Mouse (Mus musculus) kidney, adult 2 months (tissue): Measurements from ENCODE around the gene Lrrc38.

Experiments
- CTCF ChIP-seq: fragments of 200-500 bp; conservative IDR thresholded peaks from 2 replicates; pipeline ENCODE4 v1.5.1; 2011; ENCODE audit warnings: low read depth, mild to moderate bottlenecking, control low read depth, low read length, moderate library complexity, mixed read lengths; ENCODE audit not compliant: insufficient read depth, insufficient read length
- POLR2A ChIP-seq: fragments of 200-500 bp; IDR thresholded peaks from one replicate; pipeline ENCODE4 v1.6.1; 2011; ENCODE audit warnings: low read depth, low read length, control low read depth

DNA sequence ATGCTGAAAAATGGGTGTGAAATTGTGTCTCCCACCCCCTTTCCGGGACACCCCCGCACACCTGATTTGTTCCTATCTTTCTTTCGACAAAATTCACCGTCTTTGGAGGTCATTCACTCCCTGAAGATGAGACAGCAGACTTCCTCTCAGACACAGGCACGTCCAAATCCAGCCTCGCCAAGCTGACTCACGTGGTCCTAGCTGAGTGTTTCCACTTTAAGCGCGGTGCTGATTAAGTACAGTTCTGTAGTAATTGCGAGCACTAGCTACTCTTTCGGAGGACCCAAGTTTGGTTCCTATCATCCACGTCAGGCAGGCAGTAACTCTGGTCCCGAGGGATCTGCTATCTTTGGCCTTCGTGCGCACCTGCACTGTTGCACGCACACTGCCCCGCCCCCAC, 14.6 kb upstream of the Lrrc38 start:
- TF ChIP-seq POLR2A = no peak
- TF ChIP-seq CTCF = no peak
